Mouse (Mus musculus) inflammation-experienced regulatory T-cells, adult 6 months (primary cell): ENCODE results near the gene Kcnj8. TPM values are rescaled to one million over a fixed set of nuclear protein-coding genes. Genes with fewer than 3 reads are reported as not detected.

Experiments used
- polyA plus RNA-seq, 3 experiments: library from polyadenylated mRNA; unstranded; fragments of 100-300 nt; shearing (Covaris generic); gene quantifications; one replicate each; pipeline ENCODE4 v1.2.1; 2017

The Kcnj8 gene
- polyA plus RNA-seq, 3 experiments from 2014 or later, result 0.19 TPM; not detected in 2

Other genes starting within 250 kb of the Kcnj8 start
- gene Slco1a5, start 248.6 kb downstream of the Kcnj8 start, polyA plus RNA-seq, result not detected
- 10 to 100 TPM; 18.2 to 20.5 (median 19.7) TPM for gene Pyroxd1, start 226.0 kb downstream of the Kcnj8 start, polyA plus RNA-seq
- gene Recql, start 184.5 kb downstream of the Kcnj8 start, polyA plus RNA-seq, result 10 to 100 TPM; 47.8 to 55.2 (median 52.4) TPM
- 10 to 100 TPM; 46.3 to 72.5 (median 52.9) TPM for gene Golt1b, start 184.4 kb downstream of the Kcnj8 start, polyA plus RNA-seq
- 1 to 10 TPM in 2 of 3 experiments, under 1 TPM in 1; 0.89 to 2.3 (median 1.1) TPM for gene Spx, start 158.2 kb downstream of the Kcnj8 start, polyA plus RNA-seq
- gene Gys2, start 98.5 kb downstream of the Kcnj8 start, polyA plus RNA-seq, result not detected
- gene Ldhb, start 63.7 kb downstream of the Kcnj8 start, polyA plus RNA-seq, result 100 to 1,000 TPM in 2 of 3 experiments, 10 to 100 TPM in 1; 58.7 to 153 (median 114) TPM
- gene Abcc9, start 130.7 kb upstream of the Kcnj8 start, polyA plus RNA-seq, result under 1 TPM in 1 of 3 experiments, not detected in 2; 0.05 TPM
- 10 to 100 TPM; 10.9 to 14.3 (median 11.7) TPM for gene Cmas, start 185.1 kb upstream of the Kcnj8 start, polyA plus RNA-seq
- gene Sult6b2, start 232.9 kb upstream of the Kcnj8 start, polyA plus RNA-seq, result not detected